Mouse (Mus musculus) ovary, postnatal 10 days (tissue): ENCODE measurements around the gene Gale.
"Not testable (repeated sequence)": the region's sequence is repeated elsewhere in the genome, so short reads cannot be mapped to it uniquely, and the experiment has no call there.

ENCODE experiments used
- DNase-seq: peaks from one replicate; pipeline ENCODE4 v3.0.0; 2022; ENCODE audit warnings: low spot score

The Gale gene

GRCm38 (mm10) chr4:135970585-135970984, 7.1 kb downstream of the Gale start:
- no peak for DNase-seq

GRCm38 (mm10) chr4:135971805-135972555, 8.5 kb downstream of the Gale start:
- DNase-seq, result no peak

- DNase-seq, result peak; percentile 75
Measured at GRCm38 (mm10) chr4:135972556-135972906, 9.0 kb downstream of the Gale start, which contains the start of gene Lypla2. Lypla2 (minus strand) TSS chr4:135972626.

- DNase-seq, result no peak
Measured at GRCm38 (mm10) chr4:135972911-135973811, 9.6 kb downstream of the Gale start.

GRCm38 (mm10) chr4:135976146-135976545, 12.6 kb downstream of the Gale start:
- DNase-seq, result no peak

GRCm38 (mm10) chr4:135980223-135980622, 16.7 kb downstream of the Gale start:
- DNase-seq, result not testable (repeated sequence)

GRCm38 (mm10) chr4:135981524-135982063, 18.1 kb downstream of the Gale start:
- no peak for DNase-seq

GRCm38 (mm10) chr4:135984556-135984955, 21.0 kb downstream of the Gale start:
- no peak for DNase-seq

GRCm38 (mm10) chr4:135985193-135985592, 21.7 kb downstream of the Gale start:
- DNase-seq, result no peak

GRCm38 (mm10) chr4:135985769-135986168, 22.2 kb downstream of the Gale start:
- DNase-seq, result no peak

- no peak for DNase-seq
Measured at GRCm38 (mm10) chr4:135986301-135986942, 22.9 kb downstream of the Gale start.

GRCm38 (mm10) chr4:135986943-135987710, 23.6 kb downstream of the Gale start, which contains the start of gene Pithd1:
Pithd1 (minus strand) TSS chr4:135987264.
- peak; percentile 92 for DNase-seq

GRCm38 (mm10) chr4:135987714-135988113, 24.2 kb downstream of the Gale start:
- no peak for DNase-seq

GRCm38 (mm10) chr4:135993941-135994340, 30.4 kb downstream of the Gale start:
- no peak for DNase-seq

- no peak for DNase-seq
Measured at GRCm38 (mm10) chr4:135995118-135995517, 31.6 kb downstream of the Gale start.

- no peak for DNase-seq
Measured at GRCm38 (mm10) chr4:136004107-136004675, 40.7 kb downstream of the Gale start.

- DNase-seq, result no peak
Measured at GRCm38 (mm10) chr4:136004921-136005320, 41.4 kb downstream of the Gale start.

GRCm38 (mm10) chr4:136006821-136007220, 43.3 kb downstream of the Gale start:
- DNase-seq, result no peak

GRCm38 (mm10) chr4:136008782-136009447, 45.4 kb downstream of the Gale start:
- DNase-seq, result no peak

- DNase-seq, result no peak
Measured at GRCm38 (mm10) chr4:136010586-136010985, 47.1 kb downstream of the Gale start.
